Mouse (Mus musculus) testis, adult 2 months (tissue): Measurements from ENCODE around the gene Angptl7.

ENCODE experiments used
- CTCF ChIP-seq: fragments of 200-500 bp; IDR thresholded peaks from 2 replicates; pipeline ENCODE4 v1.5.1; 2012; ENCODE audit warnings: low read depth, mild to moderate bottlenecking, inconsistent platforms, low read length, moderate library complexity; ENCODE audit not compliant: control insufficient read depth, insufficient read depth, insufficient replicate concordance
- POLR2A ChIP-seq: fragments of 200-500 bp; IDR thresholded peaks from 2 replicates; pipeline ENCODE4 v1.6.1; 2012; ENCODE audit warnings: low read depth, mild to moderate bottlenecking, inconsistent platforms, low read length, moderate library complexity; ENCODE audit not compliant: control insufficient read depth

GRCm38 (mm10) chr4:148464301-148464700 lies 36.0 kb downstream of the Angptl7 start:
- TF ChIP-seq POLR2A (no peak), CTCF (no peak)
